Comparison of ENCODE assay signal across 8 mouse cellular contexts in the genomic region with DNA sequence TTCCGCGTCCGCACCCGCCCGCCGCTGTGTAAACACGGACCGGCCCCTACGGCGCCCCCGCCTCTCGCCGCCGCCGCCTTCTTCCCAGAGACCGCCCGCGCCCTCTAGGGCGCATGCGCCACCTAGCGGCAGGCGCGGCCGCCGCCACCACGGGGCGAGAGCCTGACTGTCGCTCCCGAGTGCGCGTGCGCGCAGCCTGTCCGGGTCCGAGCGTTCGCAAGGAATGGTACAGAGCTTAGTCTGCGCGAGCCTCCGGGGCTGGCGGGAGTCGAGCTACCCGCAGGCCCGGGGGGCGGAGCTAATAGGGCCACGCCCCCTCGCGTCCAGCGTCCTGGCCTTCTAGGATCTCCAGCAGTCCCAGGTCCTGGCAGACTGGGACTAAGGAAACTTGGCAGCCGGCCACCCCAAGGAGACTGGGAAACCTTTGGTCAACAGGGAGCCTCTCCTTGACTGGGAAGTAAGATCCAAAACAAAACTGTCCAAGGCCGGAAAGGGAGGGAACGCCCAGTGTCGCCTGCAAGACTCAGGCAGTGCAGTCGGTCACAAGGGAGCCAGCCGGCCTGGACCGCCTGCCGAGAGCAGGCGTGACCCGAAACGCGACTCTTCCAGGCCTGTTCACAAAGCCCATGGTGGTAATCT. TPM values are rescaled to one million over a fixed set of nuclear protein-coding genes. Genes with fewer than 3 reads are reported as not detected.
DNase-seq lines count a peak whose midpoint lies in the region; ATAC-seq and TF ChIP-seq lines count a peak whose summit lies in the region.

A gene (minus strand): TSS at position 303 of the 639 bp plus-strand sequence.

- peak in 1 of 2 experiments; percentile 86; a peak in 2 of 4 replicates for TF ChIP-seq CTCF in CH12.LX (conservative IDR thresholded peaks at IDR 0.05 in 1 of 2, IDR thresholded peaks at IDR 0.05 in 1 of 2; ENCODE audit: low read depth in 2 of 2, low read length in 2 of 2)
- TF ChIP-seq CTCF in heart, postnatal 0 days (IDR thresholded peaks at IDR 0.05; ENCODE audit: low read depth) = peak; percentile 83
- TF ChIP-seq CTCF in testis, adult 2 months (IDR thresholded peaks at IDR 0.05; ENCODE audit: control insufficient read depth, insufficient read depth, insufficient replicate concordance, low read depth, low read length) = peak; percentile 76

- H3K79me2 ChIP-seq in CH12.LX (replicated peaks; ENCODE audit: control insufficient read depth, extremely low read depth, insufficient read depth, poor library complexity, severe bottlenecking) = peaks cover 30% of the 10 kb centered on the region

- H3K27ac ChIP-seq in CH12.LX (ENCODE audit: insufficient read depth, low read depth) = peak within 1 kb of the TSS; percentile 68
- peak within 1 kb of the TSS; percentile 95 for H3K27ac ChIP-seq in forebrain, embryonic 12.5 days
- H3K27ac ChIP-seq in heart, postnatal 0 days (ENCODE audit: low read depth) = peak within 1 kb of the TSS; percentile 100
- peak within 1 kb of the TSS; percentile 99 for H3K27ac ChIP-seq in liver, embryonic 16.5 days (ENCODE audit: low read length)
- H3K27ac ChIP-seq in neural tube, embryonic 13.5 days (replicated peaks) = peak within 1 kb of the TSS; percentile 96
- H3K27ac ChIP-seq in testis, adult 2 months (ENCODE audit: control insufficient read depth, insufficient read depth, low read depth, low read length) = peak within 1 kb of the TSS; percentile 87

- peak within 1 kb of the TSS; percentile 89; the same call in 1 of the 2 replicates for H3K4me2 ChIP-seq in CH12.LX (ENCODE audit: insufficient read depth, low read depth, poor library complexity, severe bottlenecking)
- peak within 1 kb of the TSS; percentile 59 for H3K4me2 ChIP-seq in forebrain, embryonic 12.5 days
- peak within 1 kb of the TSS; percentile 75 for H3K4me2 ChIP-seq in heart, postnatal 0 days (ENCODE audit: low read depth, low read length)
- peak within 1 kb of the TSS; percentile 70 for H3K4me2 ChIP-seq in liver, embryonic 16.5 days (ENCODE audit: low read depth, low read length)
- peak within 1 kb of the TSS; percentile 69 for H3K4me2 ChIP-seq in neural tube, embryonic 13.5 days

- H3K4me1 ChIP-seq in CH12.LX (ENCODE audit: control insufficient read depth in 1 of 2, insufficient read depth in 2 of 2) = peaks cover 3 to 40% of the 10 kb centered on the region in 2 experiments; a peak in 2 of 4 replicates
- H3K4me1 ChIP-seq in forebrain, embryonic 12.5 days = peaks cover 3% of the 10 kb centered on the region
- H3K4me1 ChIP-seq in heart, postnatal 0 days (ENCODE audit: control insufficient read depth, insufficient read depth) = peaks cover 11% of the 10 kb centered on the region; the same call in 1 of the 2 replicates
- H3K4me1 ChIP-seq in liver, embryonic 16.5 days (ENCODE audit: control insufficient read depth, low read depth, low read length) = peaks cover 20% of the 10 kb centered on the region
- peaks cover 23% of the 10 kb centered on the region for H3K4me1 ChIP-seq in neural tube, embryonic 13.5 days (replicated peaks)
- 0 out of 2 replicates have a peak, but pooled peaks cover 3% of the 10 kb centered on the region for H3K4me1 ChIP-seq in testis, adult 2 months (ENCODE audit: control insufficient read depth, insufficient read depth, low read length)

- TF ChIP-seq EP300 in CH12.LX (IDR thresholded peaks at IDR 0.05; ENCODE audit: low read length) = no peak
- peak; percentile 93 for TF ChIP-seq EP300 in heart, postnatal 0 days (IDR thresholded peaks at IDR 0.05; ENCODE audit: low read depth)

- peak; percentile 72 for TF ChIP-seq POLR2A in CH12.LX (IDR thresholded peaks at IDR 0.05; ENCODE audit: low read depth, low read length)
- peak; percentile 70; the same call in 1 of the 2 replicates for TF ChIP-seq POLR2A in testis, adult 2 months (IDR thresholded peaks at IDR 0.05; ENCODE audit: control insufficient read depth, low read depth, low read length)

- TF ChIP-seq RAD21 in CH12.LX (IDR thresholded peaks at IDR 0.05; ENCODE audit: low read depth, low read length) = peak; percentile 38

- H3K9me3 ChIP-seq in CH12.LX (replicated peaks; ENCODE audit: low read length) = no peaks in the 10 kb centered on the region
- no peaks in the 10 kb centered on the region for H3K9me3 ChIP-seq in forebrain, embryonic 12.5 days
- H3K9me3 ChIP-seq in heart, postnatal 0 days (replicated peaks; ENCODE audit: control insufficient read depth, low read length) = no peaks in the 10 kb centered on the region
- H3K9me3 ChIP-seq in liver, embryonic 16.5 days (replicated peaks; ENCODE audit: control insufficient read depth, low read length) = no peaks in the 10 kb centered on the region
- H3K9me3 ChIP-seq in neural tube, embryonic 13.5 days = no peaks in the 10 kb centered on the region

- dilution Hi-C loops in CH12.LX (cut with MboI; ENCODE audit: extremely low pct_ligation_motif_present, extremely low pct_unique_long_range_greater_than_20kb, low sequenced_read_pairs) = no loop called here

- peak within 1 kb of the TSS; percentile 86 to 95 (median 92) for H3K4me3 ChIP-seq in CH12.LX (replicated peaks in 1 of 3; ENCODE audit: low read depth in 2 of 3, low read length in 2 of 3, poor library complexity in 1 of 3)
- H3K4me3 ChIP-seq in forebrain, embryonic 12.5 days (replicated peaks) = peak within 1 kb of the TSS; percentile 89
- peak within 1 kb of the TSS; percentile 100 for H3K4me3 ChIP-seq in heart, postnatal 0 days (ENCODE audit: low read depth, low read length)
- H3K4me3 ChIP-seq in liver, embryonic 16.5 days (ENCODE audit: low read depth, low read length) = peak within 1 kb of the TSS; percentile 95
- peak within 1 kb of the TSS; percentile 93 for H3K4me3 ChIP-seq in neural tube, embryonic 13.5 days
- H3K4me3 ChIP-seq in testis, adult 2 months (ENCODE audit: control insufficient read depth, low read depth, low read length) = peak within 1 kb of the TSS; percentile 77

- H3K9ac ChIP-seq in CH12.LX (ENCODE audit: insufficient read depth, low read depth) = peak within 1 kb of the TSS; percentile 92
- H3K9ac ChIP-seq in forebrain, embryonic 12.5 days = peak within 1 kb of the TSS; percentile 89
- peak within 1 kb of the TSS; percentile 99 for H3K9ac ChIP-seq in heart, postnatal 0 days (replicated peaks; ENCODE audit: low read depth, low read length)
- H3K9ac ChIP-seq in liver, embryonic 16.5 days (ENCODE audit: low read depth, low read length) = peak within 1 kb of the TSS; percentile 99
- peak within 1 kb of the TSS; percentile 95 for H3K9ac ChIP-seq in neural tube, embryonic 13.5 days

- in situ Hi-C loops in CH12.LX (cut with MboI; ENCODE audit: low pct_ligation_motif_present, low pct_unique_long_range_greater_than_20kb, low sequenced_read_pairs) = no loop called here

- no peaks in the 10 kb centered on the region for H3K27me3 ChIP-seq in CH12.LX (replicated peaks)
- H3K27me3 ChIP-seq in forebrain, embryonic 12.5 days = no peaks in the 10 kb centered on the region
- no peaks in the 10 kb centered on the region for H3K27me3 ChIP-seq in heart, postnatal 0 days (ENCODE audit: control insufficient read depth, insufficient read depth, low read length)
- no peaks in the 10 kb centered on the region for H3K27me3 ChIP-seq in liver, embryonic 16.5 days (ENCODE audit: control insufficient read depth, insufficient read depth, low read depth, low read length)
- no peaks in the 10 kb centered on the region for H3K27me3 ChIP-seq in neural tube, embryonic 13.5 days
- H3K27me3 ChIP-seq in testis, adult 2 months (ENCODE audit: control insufficient read depth, insufficient read depth, low read length) = no peaks in the 10 kb centered on the region

- no peaks in the 10 kb centered on the region for H3K36me3 ChIP-seq in CH12.LX (replicated peaks in 1 of 2; ENCODE audit: control insufficient read depth in 1 of 2, insufficient read depth in 1 of 2, low read length in 1 of 2)
- H3K36me3 ChIP-seq in forebrain, embryonic 12.5 days (replicated peaks) = no peaks in the 10 kb centered on the region
- H3K36me3 ChIP-seq in heart, postnatal 0 days (replicated peaks; ENCODE audit: control insufficient read depth, insufficient read depth, low read length) = no peaks in the 10 kb centered on the region
- H3K36me3 ChIP-seq in liver, embryonic 16.5 days (ENCODE audit: control insufficient read depth, insufficient read depth) = no peaks in the 10 kb centered on the region
- no peaks in the 10 kb centered on the region for H3K36me3 ChIP-seq in neural tube, embryonic 13.5 days
- H3K36me3 ChIP-seq in testis, adult 2 months (ENCODE audit: control insufficient read depth, insufficient read depth, low read length) = no peaks in the 10 kb centered on the region

- DNase-seq in CH12.LX (ENCODE audit: extremely low read depth) = peak; percentile 94
- peak; percentile 92 for DNase-seq in c-Kit-positive CD71-positive TER-119-negative erythroid progenitor cells, embryonic 14.5 days (ENCODE audit: low read depth)
- DNase-seq in heart, postnatal 0 days (ENCODE audit: low spot score) = peak; percentile 97
- peak; percentile 99 for DNase-seq in kidney, postnatal 4 days

- 0% methylated on average over 58 of the region's 61 CpGs for WGBS in forebrain, embryonic 12.5 days
- WGBS in heart, postnatal 0 days = under 1% methylated on average over 51 of the region's 61 CpGs
- WGBS in liver, embryonic 16.5 days (ENCODE audit: insufficient replicate concordance) = 0% methylated on average over 53 of the region's 61 CpGs
- under 1% methylated on average over 61 of the region's 61 CpGs for WGBS in neural tube, embryonic 13.5 days

- ATAC-seq in forebrain, embryonic 12.5 days (ENCODE audit: low FRiP score) = peak; percentile 97
- ATAC-seq in heart, postnatal 0 days (ENCODE audit: insufficient read depth, low read depth) = peak; percentile 94
- ATAC-seq in liver, embryonic 16.5 days (ENCODE audit: low read depth) = peak; percentile 96
- ATAC-seq in neural tube, embryonic 13.5 days (ENCODE audit: low read depth) = peak; percentile 94

TF ChIP-seq in CH12.LX, 34 proteins besides CTCF, POLR2A, EP300 and RAD21 (continues in another document):
- no peak for TF ChIP-seq JUND (conservative IDR thresholded peaks at IDR 0.05; ENCODE audit: low read depth, low read length)
- TF ChIP-seq ZC3H11A (IDR thresholded peaks at IDR 0.05; ENCODE audit: low read depth, low read length) = no peak
- 0 out of 2 replicates have a peak, but pooled peaks have one; percentile 13 for TF ChIP-seq KAT2A (IDR thresholded peaks at IDR 0.05; ENCODE audit: insufficient replicate concordance, low read length)
- TF ChIP-seq MYC (IDR thresholded peaks at IDR 0.05; ENCODE audit: low read depth, low read length) = 0 out of 2 replicates have a peak, but pooled peaks have one; percentile 22

RNA-seq across cellular contexts. Expression of the gene that starts here (rescaled TPM):
- total RNA-seq in CH12.LX (2012; rRNA removed) (3.0 and 3.2 TPM in 2 replicates), CH12.LX (2014; rRNA removed) (5.6 and 6.7 TPM in 2 replicates)
- 8.2 and 9.0 TPM in 2 replicates for polyA plus RNA-seq in CH12.LX (2012; ENCODE audit: insufficient read length, low read depth)
- 32.4 and 36.6 TPM in 2 replicates for polyA plus RNA-seq in forebrain, embryonic 12.5 days (2016; fragmentation: Nextera tagmentation; extraction: Ambion mirVana)
- total RNA-seq in heart, postnatal 0 days (2014; rRNA removed; ENCODE audit: low replicate concordance) = 18.6 and 20.6 TPM in 2 replicates
- polyA plus RNA-seq in heart, postnatal 0 days (2015; fragmentation: Nextera tagmentation; extraction: Ambion mirVana) = 18.5 and 21.0 TPM in 2 replicates
- 31.1 and 33.8 TPM in 2 replicates for polyA plus RNA-seq in liver, embryonic 16.5 days (2015; fragmentation: Nextera tagmentation; extraction: Ambion mirVana)
- polyA plus RNA-seq in neural tube, embryonic 13.5 days (2015; fragmentation: Nextera tagmentation; extraction: Ambion mirVana) = 27.9 and 32.5 TPM in 2 replicates
- 4.8 and 5.4 TPM in 2 replicates for polyA plus RNA-seq in testis, adult 2 months (2012; rRNA removed)

Comparison
In these comparisons a context has a peak if more than half of its experiments do, and no peak if none do; other contexts are left out.
1. Peak in every context shown above with its lines: DNase-seq, ATAC-seq, H3K4me3 ChIP-seq and H3K27ac ChIP-seq.